Mouse (Mus musculus): ENCODE measurements around the gene Mid1. TPM values are rescaled to one million over a fixed set of nuclear protein-coding genes. Genes with fewer than 3 reads are reported as not detected.
"Not testable (repeated sequence)": the region's sequence is repeated elsewhere in the genome, so short reads cannot be mapped to it uniquely, and the experiment has no call there.

Gene Mid1
- polyA plus RNA-seq, 1 experiment from 2014 or later = 8.6 TPM

GRCm38 (mm10) chrX:169984331-169984730 is 299.3 kb downstream of the Mid1 start:
- H3K4me1 ChIP-seq; ATAC-seq (replicated peaks); H3K27me3 ChIP-seq; H3K4me3 ChIP-seq; H3K4me2 ChIP-seq (replicated peaks); H3K9ac ChIP-seq (replicated peaks); H3K27ac ChIP-seq (replicated peaks): not testable (repeated sequence)
- Histone ChIP-seq H3K9me3 (peaks cover 44% of the 10 kb centered on the region), H3K36me3 (peaks cover 58% of the 10 kb centered on the region)
- WGBS = 90% methylated on average over 7 of the region's 7 CpGs

- not testable (repeated sequence) for H3K4me3 ChIP-seq; H3K9ac ChIP-seq (replicated peaks); ATAC-seq (replicated peaks); H3K27me3 ChIP-seq; H3K4me1 ChIP-seq; H3K4me2 ChIP-seq (replicated peaks); H3K27ac ChIP-seq (replicated peaks)
- Histone ChIP-seq H3K36me3 (peaks cover 60% of the 10 kb centered on the region), H3K9me3 (peaks cover 47% of the 10 kb centered on the region)
- 91% methylated on average over 21 of the region's 21 CpGs for WGBS
Observed at GRCm38 (mm10) chrX:169984853-169985252, 299.9 kb downstream of the Mid1 start.

DNA sequence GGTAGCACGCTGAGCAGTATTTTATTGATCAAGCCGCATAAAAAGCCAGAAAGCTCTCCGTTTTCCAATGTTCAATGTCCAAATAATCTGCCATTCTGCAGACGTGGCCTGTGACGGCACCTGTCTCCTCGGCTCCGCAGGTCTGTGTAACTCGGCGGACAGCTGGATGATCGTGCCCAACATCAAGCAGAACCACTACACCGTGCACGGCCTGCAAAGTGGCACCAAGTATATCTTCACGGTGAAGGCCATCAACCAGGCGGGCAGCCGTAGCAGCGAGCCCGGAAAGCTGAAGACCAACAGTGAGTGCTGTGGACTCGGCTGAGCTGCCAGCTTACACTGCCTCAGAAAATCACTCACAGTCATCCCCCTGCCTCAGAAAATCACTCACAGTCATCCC is 300.8 kb downstream of the Mid1 start:
- not testable (repeated sequence) for H3K4me1 ChIP-seq; H3K27ac ChIP-seq (replicated peaks); H3K27me3 ChIP-seq; H3K4me3 ChIP-seq; H3K9ac ChIP-seq (replicated peaks); H3K4me2 ChIP-seq (replicated peaks)
- WGBS = 84% methylated on average over 18 of the region's 18 CpGs
- H3K36me3 ChIP-seq = peaks cover 61% of the 10 kb centered on the region
- ATAC-seq (replicated peaks) = peak; percentile 23
- H3K9me3 ChIP-seq = peaks cover 48% of the 10 kb centered on the region

- Histone ChIP-seq H3K4me2 (replicated peaks) (peak overlapping the region; percentile 21), H3K27ac (replicated peaks) (peak overlapping the region; percentile 10), H3K4me3 (peak overlapping the region; percentile 24), H3K36me3 (peaks cover 54% of the 10 kb centered on the region), H3K9me3 (peaks cover 45% of the 10 kb centered on the region), H3K9ac (replicated peaks) (peak overlapping the region; percentile 2)
- not testable (repeated sequence) for H3K4me1 ChIP-seq, H3K27me3 ChIP-seq
- WGBS = 53% methylated on average over 51 of the region's 51 CpGs
- peak; percentile 96 for ATAC-seq (replicated peaks)
Observed at GRCm38 (mm10) chrX:169986519-169987367, 301.7 kb downstream of the Mid1 start.

- not testable (repeated sequence) for H3K27me3 ChIP-seq; H3K9ac ChIP-seq (replicated peaks); H3K4me1 ChIP-seq; H3K4me2 ChIP-seq (replicated peaks); H3K4me3 ChIP-seq; H3K27ac ChIP-seq (replicated peaks)
- ATAC-seq (replicated peaks) = peak; percentile 21
- Histone ChIP-seq H3K9me3 (peaks cover 44% of the 10 kb centered on the region), H3K36me3 (peaks cover 47% of the 10 kb centered on the region)
- WGBS = 86% methylated on average over 28 of the region's 28 CpGs
Observed at GRCm38 (mm10) chrX:169987368-169987837, 302.4 kb downstream of the Mid1 start.

GRCm38 (mm10) chrX:169988571-169989218 is 303.7 kb downstream of the Mid1 start:
- H3K27me3 ChIP-seq; H3K4me3 ChIP-seq; H3K4me2 ChIP-seq (replicated peaks); H3K4me1 ChIP-seq; H3K9ac ChIP-seq (replicated peaks); H3K27ac ChIP-seq (replicated peaks): not testable (repeated sequence)
- peaks cover 41% of the 10 kb centered on the region for H3K36me3 ChIP-seq
- 93% methylated on average over 56 of the region's 56 CpGs for WGBS
- ATAC-seq (replicated peaks) = 0 out of 2 replicates have a peak, but pooled peaks have one; percentile 1
- peaks cover 36% of the 10 kb centered on the region for H3K9me3 ChIP-seq

- H3K27me3 ChIP-seq; H3K9ac ChIP-seq (replicated peaks); H3K27ac ChIP-seq (replicated peaks); H3K4me2 ChIP-seq (replicated peaks); H3K4me3 ChIP-seq; H3K4me1 ChIP-seq: not testable (repeated sequence)
- WGBS = 80% methylated on average over 8 of the region's 8 CpGs
- Histone ChIP-seq H3K9me3 (peaks cover 31% of the 10 kb centered on the region), H3K36me3 (peaks cover 39% of the 10 kb centered on the region)
- ATAC-seq (replicated peaks) = 0 out of 2 replicates have a peak, but pooled peaks have one; percentile 0
Observed at GRCm38 (mm10) chrX:169989219-169989595, 304.2 kb downstream of the Mid1 start.

DNA sequence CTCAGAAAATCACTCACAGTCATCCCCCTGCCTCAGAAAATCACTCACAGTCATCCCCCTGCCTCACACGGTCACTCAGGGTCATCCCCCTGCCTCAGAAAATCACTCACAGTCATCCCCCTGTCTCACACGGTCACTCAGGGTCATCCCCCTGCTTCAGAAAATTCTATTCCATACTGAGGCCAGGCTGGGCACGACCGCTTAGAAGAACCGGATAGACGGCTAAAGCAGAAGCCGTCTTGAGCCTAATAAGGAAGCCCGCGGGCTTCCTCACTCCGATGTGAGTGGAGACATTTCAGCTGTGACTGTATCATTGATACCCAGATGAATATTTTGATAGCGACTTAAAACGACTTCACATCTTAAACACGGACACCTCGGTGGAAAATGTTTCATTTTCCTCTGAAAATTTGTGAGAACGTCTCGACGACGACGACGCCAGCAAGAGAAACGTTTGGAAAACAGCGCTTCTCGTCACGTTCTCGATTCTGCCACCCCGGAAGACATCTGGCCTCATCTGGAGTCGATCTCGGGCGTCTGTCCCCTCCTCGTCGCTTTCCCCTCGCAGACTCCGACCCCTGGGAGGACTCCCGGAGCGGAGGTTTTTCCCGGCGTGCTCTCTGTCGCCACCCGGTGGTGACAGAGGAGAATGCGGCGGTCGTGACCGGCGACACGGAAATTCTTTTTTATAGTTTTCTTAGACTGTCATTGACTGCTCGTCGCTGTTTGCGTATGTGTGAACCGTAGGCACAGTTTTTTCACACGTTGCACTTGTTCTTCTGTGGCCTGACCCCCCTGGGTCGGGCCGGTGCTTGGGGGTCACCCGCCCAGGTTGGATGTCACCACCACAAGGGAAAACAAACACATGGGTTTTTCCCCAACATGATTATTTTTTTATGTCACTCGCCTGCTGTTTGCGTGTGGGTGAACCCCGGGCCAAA is 305.0 kb downstream of the Mid1 start:
- 77% methylated on average over 56 of the region's 56 CpGs for WGBS
- H3K4me2 ChIP-seq (replicated peaks); H3K27me3 ChIP-seq; H3K4me3 ChIP-seq; ATAC-seq (replicated peaks); H3K4me1 ChIP-seq; H3K27ac ChIP-seq (replicated peaks); H3K9ac ChIP-seq (replicated peaks): not testable (repeated sequence)
- H3K9me3 ChIP-seq = peaks cover 23% of the 10 kb centered on the region
- H3K36me3 ChIP-seq = peaks cover 31% of the 10 kb centered on the region

- not testable (repeated sequence) for H3K4me1 ChIP-seq; ATAC-seq (replicated peaks); H3K27me3 ChIP-seq; H3K9ac ChIP-seq (replicated peaks); H3K27ac ChIP-seq (replicated peaks); H3K4me2 ChIP-seq (replicated peaks)
- H3K4me3 ChIP-seq = peak overlapping the region; percentile 23
- H3K9me3 ChIP-seq = peaks cover 16% of the 10 kb centered on the region
- WGBS = 16% methylated on average over 13 of the region's 28 CpGs
- H3K36me3 ChIP-seq = peaks cover 24% of the 10 kb centered on the region
Observed at GRCm38 (mm10) chrX:169991128-169991873, 306.3 kb downstream of the Mid1 start.

DNA sequence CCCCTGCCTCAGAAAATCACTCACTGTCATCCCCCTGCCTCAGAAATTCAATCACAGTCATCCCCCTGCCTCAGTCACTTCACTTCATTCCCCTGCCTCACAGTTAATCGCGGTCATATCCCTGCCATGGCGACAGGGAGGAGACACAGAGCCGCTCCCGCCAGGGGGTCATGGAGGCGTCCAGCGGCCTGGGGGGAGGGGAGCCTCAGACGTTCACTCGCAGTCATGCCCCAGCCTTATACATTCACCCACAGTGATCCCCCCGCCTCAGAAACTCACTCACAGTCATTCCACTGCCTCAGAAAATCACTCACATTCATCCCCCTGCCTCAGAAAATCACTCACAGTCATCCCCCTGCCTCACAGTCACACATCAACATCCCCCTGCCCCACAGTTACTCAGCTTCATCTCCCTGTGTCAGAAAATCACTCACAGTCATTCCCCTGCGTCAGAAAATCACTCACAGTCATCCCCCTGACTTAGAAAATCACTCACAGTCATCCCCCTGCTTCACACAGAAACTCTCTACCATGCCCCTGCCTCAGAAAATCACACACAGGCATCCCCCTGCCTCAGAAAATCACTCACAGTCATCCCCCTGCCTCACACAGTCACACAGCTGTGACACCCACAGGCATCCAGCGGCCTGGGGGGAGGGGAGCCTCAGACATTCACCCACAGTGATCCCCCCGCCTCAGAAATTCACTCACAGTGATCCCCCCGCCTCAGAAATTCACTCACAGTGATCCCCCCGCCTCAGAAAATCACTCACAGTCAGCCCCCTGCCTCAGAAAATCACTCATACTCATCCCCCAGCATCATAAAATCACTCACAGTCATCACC is 307.3 kb downstream of the Mid1 start:
- not testable (repeated sequence) for H3K9ac ChIP-seq (replicated peaks); H3K27me3 ChIP-seq; H3K4me1 ChIP-seq; H3K4me2 ChIP-seq (replicated peaks); H3K4me3 ChIP-seq; ATAC-seq (replicated peaks); H3K27ac ChIP-seq (replicated peaks)
- 27% methylated on average over 8 of the region's 15 CpGs for WGBS
- peaks cover 13% of the 10 kb centered on the region for H3K9me3 ChIP-seq
- peaks cover 23% of the 10 kb centered on the region for H3K36me3 ChIP-seq

Data from forebrain, embryonic 15.5 days (tissue).